Mouse (Mus musculus): Measurements from ENCODE around the gene Lrrc34. TPM values are rescaled to one million over a fixed set of nuclear protein-coding genes. Genes with fewer than 3 reads are reported as not detected.
A peak's percentile ranks its signal among the peaks of the same experiment; 100 is the strongest.

The Lrrc34 gene
- polyA plus RNA-seq, 1 experiment from 2014 or later = 0.05 TPM

DNA sequence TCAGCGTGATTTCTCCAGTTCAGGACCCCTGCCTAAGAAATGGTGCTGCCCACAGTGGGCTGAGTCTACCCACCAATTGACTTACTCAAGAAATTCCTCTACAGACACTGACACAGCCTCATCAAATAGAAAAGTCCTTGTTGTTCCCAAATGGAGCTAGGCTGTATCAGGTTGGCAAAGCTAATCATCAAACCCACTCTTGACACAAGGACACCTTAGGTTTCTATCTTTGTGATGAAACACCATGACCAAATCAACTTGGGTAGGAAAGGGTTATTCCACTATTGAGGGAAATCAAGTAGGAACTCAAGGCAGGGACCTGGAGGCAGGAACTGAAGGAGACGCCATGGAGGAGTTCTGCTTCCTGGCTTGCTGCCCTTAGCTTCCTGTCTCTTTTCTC is 3.5 kb downstream of the Lrrc34 start, which contains the start of gene Lrriq4:
Gene Lrriq4, plus strand, starts transcription at position 301 of the 400 bp plus-strand sequence.
- no peak within 1 kb of the TSS for H3K4me3 ChIP-seq (replicated peaks)
- no peak within 1 kb of the TSS for H3K27ac ChIP-seq (replicated peaks)
- ATAC-seq (ENCODE audit: insufficient read depth) = no peak
- peaks cover 29% of the 10 kb centered on the region for H3K27me3 ChIP-seq
- no peaks in the 10 kb centered on the region for H3K9me3 ChIP-seq (replicated peaks)
- H3K4me1 ChIP-seq (replicated peaks) = no peaks in the 10 kb centered on the region
- H3K36me3 ChIP-seq (replicated peaks) = no peaks in the 10 kb centered on the region
- WGBS (ENCODE audit: insufficient replicate concordance) = 47% methylated on average over 2 of the region's 2 CpGs
- H3K9ac ChIP-seq = no peak within 1 kb of the TSS
- H3K4me2 ChIP-seq = no peak within 1 kb of the TSS

DNA sequence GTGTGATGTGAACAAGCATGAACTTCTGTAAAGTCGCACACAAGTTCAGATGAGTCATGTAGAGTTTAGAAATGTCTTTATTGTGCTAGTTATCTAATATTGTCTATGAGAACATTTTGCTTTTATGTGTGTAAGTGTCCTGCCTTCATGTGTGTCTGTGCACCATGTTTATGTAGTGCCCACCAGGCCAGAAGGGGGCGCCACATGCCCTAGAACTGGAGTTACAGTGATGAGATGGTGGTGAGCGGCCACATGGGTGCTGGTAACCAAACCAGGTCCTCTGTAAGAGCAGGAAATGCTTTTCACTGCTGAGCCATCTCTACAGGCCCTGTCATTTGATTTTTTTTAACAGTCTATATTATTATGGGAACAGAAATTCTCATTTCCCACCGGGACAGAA is 12.0 kb downstream of the Lrrc34 start:
- no peak overlapping the region for H3K4me2 ChIP-seq
- no peaks in the 10 kb centered on the region for H3K27me3 ChIP-seq
- no peaks in the 10 kb centered on the region for H3K4me1 ChIP-seq (replicated peaks)
- no peak overlapping the region for H3K4me3 ChIP-seq (replicated peaks)
- no peaks in the 10 kb centered on the region for H3K36me3 ChIP-seq (replicated peaks)
- no peak for ATAC-seq (ENCODE audit: insufficient read depth)
- no peak overlapping the region for H3K27ac ChIP-seq (replicated peaks)
- no peaks in the 10 kb centered on the region for H3K9me3 ChIP-seq (replicated peaks)
- no peak overlapping the region for H3K9ac ChIP-seq
- WGBS (ENCODE audit: insufficient replicate concordance) = 64% methylated on average over 4 of the region's 4 CpGs

DNA sequence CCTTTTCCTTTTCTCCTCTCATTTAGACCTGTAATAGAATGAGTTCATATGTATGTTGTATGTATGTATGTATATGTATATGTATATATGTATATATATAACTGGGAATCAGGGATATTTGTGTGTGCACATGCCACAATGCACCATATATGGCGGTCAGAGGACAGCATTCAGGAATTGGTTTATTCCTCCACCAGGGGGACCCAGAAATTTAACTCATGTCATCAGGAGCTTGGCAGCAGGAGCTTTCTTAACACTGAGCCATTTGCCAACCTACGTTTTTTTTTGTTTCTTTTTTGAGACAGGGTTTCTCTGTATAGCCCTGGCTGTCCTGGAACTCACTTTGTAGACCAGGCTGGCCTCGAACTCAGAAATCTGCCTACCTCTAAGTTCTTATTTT is 14.0 kb downstream of the Lrrc34 start:
- no peak overlapping the region for H3K9ac ChIP-seq
- H3K9me3 ChIP-seq (replicated peaks) = no peaks in the 10 kb centered on the region
- WGBS (ENCODE audit: insufficient replicate concordance) = 45% methylated on average over 3 of the region's 3 CpGs
- H3K4me3 ChIP-seq (replicated peaks) = no peak overlapping the region
- H3K4me2 ChIP-seq = no peak overlapping the region
- no peaks in the 10 kb centered on the region for H3K36me3 ChIP-seq (replicated peaks)
- no peak overlapping the region for H3K27ac ChIP-seq (replicated peaks)
- no peak for ATAC-seq (ENCODE audit: insufficient read depth)
- H3K4me1 ChIP-seq (replicated peaks) = no peaks in the 10 kb centered on the region
- H3K27me3 ChIP-seq = no peaks in the 10 kb centered on the region

DNA sequence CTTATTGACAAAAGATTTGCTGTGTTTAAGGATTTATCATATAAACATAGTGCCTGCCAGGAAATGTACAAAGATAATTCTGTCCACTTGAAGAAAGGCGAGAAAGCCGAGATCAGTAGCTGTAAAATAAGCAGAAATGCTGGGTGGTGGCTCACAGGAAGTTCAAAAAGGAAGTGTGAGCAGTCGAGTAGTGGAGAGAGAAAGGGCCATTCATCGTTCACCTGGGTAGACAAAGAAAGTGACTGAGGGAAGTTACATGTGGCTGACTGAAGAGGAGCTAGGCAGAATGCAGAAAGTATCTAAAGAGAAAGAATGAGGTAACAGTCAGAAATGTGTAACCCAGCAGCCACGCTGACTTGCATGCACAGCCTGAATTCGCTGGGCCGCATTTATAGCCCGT is 27.5 kb downstream of the Lrrc34 start:
- 49% methylated on average over 8 of the region's 8 CpGs for WGBS (ENCODE audit: insufficient replicate concordance)
- H3K9ac ChIP-seq = no peak overlapping the region
- H3K4me3 ChIP-seq (replicated peaks) = no peak overlapping the region

DNA sequence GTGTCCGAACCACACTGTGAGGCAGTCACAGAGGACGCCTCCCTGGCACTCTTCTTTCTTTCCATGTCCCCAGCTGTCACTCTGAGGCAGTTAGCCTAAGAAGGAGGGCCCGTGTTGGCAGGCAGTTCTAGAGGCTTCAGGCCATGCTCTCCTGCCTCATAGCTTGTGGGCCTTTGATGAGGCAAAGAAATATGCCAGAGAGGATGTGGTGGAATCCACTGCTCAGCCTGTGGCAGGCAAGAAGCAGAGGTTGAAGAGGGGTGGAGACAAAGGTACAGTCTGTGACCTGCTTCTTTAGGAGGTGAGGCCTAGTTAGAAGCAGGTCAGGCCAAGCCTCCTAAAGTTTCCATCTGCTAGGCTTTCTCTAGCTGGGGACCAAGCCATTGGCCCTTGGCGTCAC is 36.7 kb downstream of the Lrrc34 start:
- Histone ChIP-seq H3K4me2 (no peak overlapping the region), H3K36me3 (replicated peaks) (peaks cover 79% of the 10 kb centered on the region), H3K9ac (no peak overlapping the region), H3K27me3 (no peaks in the 10 kb centered on the region), H3K4me3 (replicated peaks) (no peak overlapping the region), H3K4me1 (replicated peaks) (0 out of 2 replicates have a peak, but pooled peaks cover 4% of the 10 kb centered on the region), H3K27ac (replicated peaks) (no peak overlapping the region), H3K9me3 (replicated peaks) (no peaks in the 10 kb centered on the region)
- no peak for ATAC-seq (ENCODE audit: insufficient read depth)
- WGBS (ENCODE audit: insufficient replicate concordance) = 72% methylated on average over 4 of the region's 4 CpGs

More for the DNA sequence above, 27.5 kb downstream of the Lrrc34 start:
- Histone ChIP-seq H3K9me3 (replicated peaks) (no peaks in the 10 kb centered on the region), H3K4me1 (replicated peaks) (no peaks in the 10 kb centered on the region), H3K36me3 (replicated peaks) (peaks cover 49% of the 10 kb centered on the region), H3K27me3 (no peaks in the 10 kb centered on the region), H3K27ac (replicated peaks) (no peak overlapping the region), H3K4me2 (no peak overlapping the region)
- ATAC-seq (ENCODE audit: insufficient read depth) = no peak

DNA sequence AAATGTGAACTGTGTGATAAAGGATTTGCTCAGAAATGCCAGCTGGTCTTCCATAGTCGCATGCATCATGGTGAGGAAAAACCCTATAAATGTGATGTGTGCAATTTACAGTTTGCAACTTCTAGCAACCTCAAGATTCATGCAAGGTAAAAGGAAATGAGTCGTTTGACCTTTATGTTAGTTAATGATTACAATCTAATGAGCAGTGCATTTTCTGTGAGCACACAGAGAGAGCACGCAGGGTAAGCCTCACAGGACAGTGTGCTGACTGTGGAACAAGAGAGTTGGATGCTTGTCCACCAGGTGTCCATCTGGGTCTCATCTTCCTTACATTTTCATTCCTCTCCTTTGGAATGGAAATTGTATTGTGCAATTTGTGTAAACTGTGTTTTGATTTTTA is 38.7 kb downstream of the Lrrc34 start:
- no peak overlapping the region for H3K27ac ChIP-seq (replicated peaks)
- peaks cover 78% of the 10 kb centered on the region for H3K36me3 ChIP-seq (replicated peaks)
- no peak for ATAC-seq (ENCODE audit: insufficient read depth)

DNA sequence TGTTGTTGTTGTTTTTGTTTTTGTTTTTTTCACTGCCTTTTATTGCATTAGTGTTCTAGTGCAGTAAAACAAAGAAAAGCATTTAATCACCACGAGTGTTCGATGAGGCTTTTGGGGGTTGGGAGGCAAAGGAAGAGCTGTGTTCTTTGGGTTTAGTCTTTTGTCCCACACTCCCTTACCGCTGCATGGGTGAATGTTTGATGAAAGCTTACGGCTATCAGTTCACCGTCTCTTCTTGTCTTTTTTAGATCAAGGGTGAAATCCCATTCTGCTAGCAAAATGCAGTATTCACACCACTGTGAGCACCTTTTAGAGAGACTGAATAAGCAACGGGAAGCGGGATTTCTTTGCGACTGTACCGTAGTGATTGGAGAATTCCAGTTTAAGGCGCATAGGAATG is 44.4 kb downstream of the Lrrc34 start:
- H3K9me3 ChIP-seq (replicated peaks) = no peaks in the 10 kb centered on the region
- H3K4me2 ChIP-seq = peak overlapping the region; percentile 91
- H3K36me3 ChIP-seq (replicated peaks) = peaks cover 35% of the 10 kb centered on the region
- peaks cover 24% of the 10 kb centered on the region for H3K4me1 ChIP-seq (replicated peaks)
- peak overlapping the region; percentile 98 for H3K27ac ChIP-seq (replicated peaks)
- H3K9ac ChIP-seq = peak overlapping the region; percentile 78
- H3K27me3 ChIP-seq = peaks cover 16% of the 10 kb centered on the region
- no peak for ATAC-seq (ENCODE audit: insufficient read depth)
- WGBS (ENCODE audit: insufficient replicate concordance) = 49% methylated on average over 10 of the region's 10 CpGs
- peak overlapping the region; percentile 91 for H3K4me3 ChIP-seq (replicated peaks)

More for the DNA sequence above, 38.7 kb downstream of the Lrrc34 start:
- no peak overlapping the region for H3K4me2 ChIP-seq
- no peak overlapping the region for H3K9ac ChIP-seq
- H3K9me3 ChIP-seq (replicated peaks) = no peaks in the 10 kb centered on the region
- WGBS (ENCODE audit: insufficient replicate concordance) = 73% methylated on average over 3 of the region's 3 CpGs
- no peaks in the 10 kb centered on the region for H3K27me3 ChIP-seq
- no peak overlapping the region for H3K4me3 ChIP-seq (replicated peaks)
- peaks cover 9% of the 10 kb centered on the region for H3K4me1 ChIP-seq (replicated peaks)

DNA sequence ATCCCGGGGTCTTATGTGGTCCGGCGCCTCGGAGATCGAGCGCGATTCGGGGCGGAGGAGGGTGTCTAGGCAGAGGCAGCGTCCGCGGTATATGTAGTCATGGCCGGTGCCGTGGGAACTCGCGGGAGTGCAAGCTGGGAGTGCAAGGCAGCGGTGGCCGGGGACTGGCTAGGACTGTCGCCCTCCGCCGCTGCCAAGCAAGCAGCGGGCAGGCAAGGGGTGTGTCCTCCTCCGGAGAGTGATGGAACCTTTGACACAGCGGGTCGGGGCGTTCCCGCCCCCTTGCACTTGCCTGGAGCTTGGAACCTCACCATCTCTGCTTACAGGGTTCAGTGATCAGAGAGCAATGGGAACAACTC is 45.0 kb downstream of the Lrrc34 start:
- Histone ChIP-seq H3K4me3 (replicated peaks) (peak overlapping the region; percentile 91), H3K4me1 (replicated peaks) (peaks cover 24% of the 10 kb centered on the region), H3K36me3 (replicated peaks) (peaks cover 30% of the 10 kb centered on the region), H3K4me2 (peak overlapping the region; percentile 91), H3K27me3 (peaks cover 21% of the 10 kb centered on the region), H3K9me3 (replicated peaks) (no peaks in the 10 kb centered on the region), H3K27ac (replicated peaks) (peak overlapping the region; percentile 98), H3K9ac (peak overlapping the region; percentile 78)
- peak; percentile 67 for ATAC-seq (ENCODE audit: insufficient read depth)
- WGBS (ENCODE audit: insufficient replicate concordance) = 1% methylated on average over 27 of the region's 27 CpGs

DNA sequence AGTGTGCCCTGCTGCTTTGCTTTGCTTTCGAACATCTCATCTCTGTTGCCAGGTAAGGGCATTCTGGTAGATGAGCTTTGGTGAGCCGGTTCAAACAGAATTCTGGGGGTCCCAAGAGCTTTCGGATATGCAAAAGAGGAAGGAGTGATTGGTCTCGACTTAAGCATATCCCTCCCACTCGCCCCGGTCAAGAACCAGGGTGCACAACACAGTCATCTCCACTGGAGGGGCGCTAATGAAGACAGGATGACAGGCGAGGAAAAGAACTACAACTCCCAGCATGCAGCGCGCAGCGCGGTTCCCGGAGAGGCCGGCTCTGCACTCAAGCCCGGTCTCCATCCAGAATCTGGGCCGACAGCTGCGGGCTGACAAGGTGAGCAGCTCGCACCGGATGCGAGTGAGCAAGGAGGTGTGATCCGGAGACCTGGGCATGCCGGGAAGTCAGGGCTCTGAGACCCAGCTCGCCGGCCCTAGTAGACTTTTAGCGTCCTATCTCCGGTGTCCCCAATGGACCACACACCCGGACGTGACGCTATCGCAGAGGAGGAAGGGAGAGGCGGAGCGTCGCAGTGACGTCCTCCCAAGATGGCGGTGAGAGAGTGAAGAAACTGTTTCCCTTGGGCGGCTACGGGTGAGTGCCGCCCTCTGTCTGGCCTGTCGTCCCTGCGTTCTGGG is 45.5 kb downstream of the Lrrc34 start, which contains the start of gene Mynn:
Gene Mynn, plus strand, starts transcription at position 1 of the 675 bp plus-strand sequence.
- Histone ChIP-seq H3K27ac (replicated peaks) (peak within 1 kb of the TSS; percentile 98), H3K4me1 (replicated peaks) (peaks cover 24% of the 10 kb centered on the region), H3K9ac (peak within 1 kb of the TSS; percentile 78), H3K9me3 (replicated peaks) (no peaks in the 10 kb centered on the region), H3K27me3 (peaks cover 26% of the 10 kb centered on the region), H3K4me3 (replicated peaks) (peak within 1 kb of the TSS; percentile 91), H3K36me3 (replicated peaks) (peaks cover 25% of the 10 kb centered on the region), H3K4me2 (peak within 1 kb of the TSS; percentile 91)
- WGBS (ENCODE audit: insufficient replicate concordance) = under 1% methylated on average over 40 of the region's 40 CpGs
- peak; percentile 93 for ATAC-seq (ENCODE audit: insufficient read depth)

DNA sequence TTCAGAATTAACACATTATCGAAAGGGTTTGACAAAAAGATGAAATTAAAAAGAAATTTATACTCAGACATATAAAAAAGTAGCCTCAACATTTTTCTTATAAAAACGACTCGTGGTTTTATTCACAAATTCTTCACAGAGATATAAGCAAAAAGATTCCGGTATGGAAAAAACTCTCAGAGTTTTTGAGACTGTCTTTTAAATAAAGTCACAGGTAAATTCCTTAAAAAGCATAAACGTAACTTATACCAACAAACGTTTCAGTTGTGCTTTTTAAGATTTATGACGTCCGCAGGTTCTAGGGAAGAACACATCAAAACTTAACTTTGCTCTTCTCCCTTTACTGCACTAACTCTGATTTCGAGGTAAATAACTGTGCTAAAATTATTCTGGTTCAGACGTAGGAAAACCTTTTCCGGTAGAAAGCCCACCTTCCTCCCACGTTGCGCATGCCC is 46.0 kb downstream of the Lrrc34 start:
- Histone ChIP-seq H3K4me1 (replicated peaks) (peaks cover 24% of the 10 kb centered on the region), H3K9ac (peak overlapping the region; percentile 78), H3K27me3 (peaks cover 32% of the 10 kb centered on the region), H3K4me3 (replicated peaks) (peak overlapping the region; percentile 91), H3K4me2 (peak overlapping the region; percentile 91), H3K9me3 (replicated peaks) (no peaks in the 10 kb centered on the region), H3K36me3 (replicated peaks) (peaks cover 22% of the 10 kb centered on the region), H3K27ac (replicated peaks) (peak overlapping the region; percentile 98)
- under 1% methylated on average over 13 of the region's 13 CpGs for WGBS (ENCODE audit: insufficient replicate concordance)
- ATAC-seq (ENCODE audit: insufficient read depth) = no peak

DNA sequence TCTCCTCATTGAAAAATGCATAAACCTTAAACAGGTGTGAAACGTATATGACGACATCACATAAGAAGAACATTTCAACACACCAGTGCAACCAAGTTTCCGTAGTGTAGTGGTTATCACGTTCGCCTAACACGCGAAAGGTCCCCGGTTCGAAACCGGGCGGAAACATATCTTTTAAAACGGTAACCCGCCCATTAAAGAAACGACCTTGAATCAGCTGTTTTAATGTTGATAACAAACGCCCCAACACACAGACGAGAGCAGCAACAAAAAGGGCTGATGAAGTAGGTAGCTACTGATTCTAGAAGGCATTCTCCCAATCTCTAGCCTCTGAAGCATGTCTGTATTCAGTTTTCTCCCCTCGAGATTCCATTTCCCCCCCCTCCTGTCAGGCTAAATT is 46.5 kb downstream of the Lrrc34 start:
- H3K27ac ChIP-seq (replicated peaks) = peak overlapping the region; percentile 98
- H3K9ac ChIP-seq = peak overlapping the region; percentile 62
- no peaks in the 10 kb centered on the region for H3K9me3 ChIP-seq (replicated peaks)
- H3K4me1 ChIP-seq (replicated peaks) = peaks cover 24% of the 10 kb centered on the region
- peak overlapping the region; percentile 91 for H3K4me2 ChIP-seq
- H3K36me3 ChIP-seq (replicated peaks) = peaks cover 18% of the 10 kb centered on the region
- peak overlapping the region; percentile 91 for H3K4me3 ChIP-seq (replicated peaks)
- peak; percentile 41 for ATAC-seq (ENCODE audit: insufficient read depth)
- 0% methylated on average over 17 of the region's 17 CpGs for WGBS (ENCODE audit: insufficient replicate concordance)
- H3K27me3 ChIP-seq = peaks cover 37% of the 10 kb centered on the region

Data from liver, embryonic 15.5 days (tissue).